Mouse (Mus musculus): ENCODE measurements around the gene Ctdnep1.

- TF ChIP-seq CTCF (IDR thresholded peaks at IDR 0.05; ENCODE audit: low read depth, low read length) (no peak), POLR2A (IDR thresholded peaks at IDR 0.05; ENCODE audit: borderline replicate concordance, low read depth, low read length) (no peak)
These were observed 44.8 kb upstream of the Ctdnep1 start for GRCm38 (mm10) chr11:69936156-69936555.
